Mouse (Mus musculus): ENCODE measurements around the gene Gm42791. TPM values are rescaled to one million over a fixed set of nuclear protein-coding genes. Genes with fewer than 3 reads are reported as not detected.

Gene Gm42791
- polyA plus RNA-seq, 1 experiment from 2014 or later: 6.6 TPM

- 0 out of 2 replicates have a peak, but pooled peaks have one; percentile 18 for ATAC-seq (ENCODE audit: low FRiP score)
- peak overlapping the region; percentile 27; the same call in 1 of the 2 replicates for H3K4me3 ChIP-seq
- H3K4me1 ChIP-seq (replicated peaks): peaks cover 30% of the 10 kb centered on the region
- H3K27me3 ChIP-seq: no peaks in the 10 kb centered on the region
- peak overlapping the region; percentile 81 for H3K27ac ChIP-seq
- no peaks in the 10 kb centered on the region for H3K36me3 ChIP-seq
- no peaks in the 10 kb centered on the region for H3K9me3 ChIP-seq
- H3K4me2 ChIP-seq: peak overlapping the region; percentile 55
- whole genome bisulfite sequencing: 69% methylated on average over 9 of the region's 9 CpGs
- H3K9ac ChIP-seq: peak overlapping the region; percentile 60; the same call in 1 of the 2 replicates
These were observed 10.9 kb upstream of the Gm42791 start for GRCm38 (mm10) chr5:149005701-149006361.

GRCm38 (mm10) chr5:149005083-149005482 lies 10.1 kb upstream of the Gm42791 start:
- no peak overlapping the region for H3K4me3 ChIP-seq
- H3K9ac ChIP-seq: no peak overlapping the region
- H3K4me2 ChIP-seq: no peak overlapping the region
- no peaks in the 10 kb centered on the region for H3K27me3 ChIP-seq
- H3K4me1 ChIP-seq (replicated peaks): peaks cover 30% of the 10 kb centered on the region
- no peak overlapping the region for H3K27ac ChIP-seq
- 34% methylated on average over 9 of the region's 9 CpGs for WGBS
- H3K36me3 ChIP-seq: no peaks in the 10 kb centered on the region
- ATAC-seq (ENCODE audit: low FRiP score): no peak
- no peaks in the 10 kb centered on the region for H3K9me3 ChIP-seq

GRCm38 (mm10) chr5:149003137-149003536 lies 8.2 kb upstream of the Gm42791 start:
- 35% methylated on average over 2 of the region's 2 CpGs for WGBS
- peaks cover 30% of the 10 kb centered on the region for H3K4me1 ChIP-seq (replicated peaks)
- no peak overlapping the region; the same call in 1 of the 2 replicates for H3K27ac ChIP-seq
- H3K36me3 ChIP-seq: no peaks in the 10 kb centered on the region
- no peak overlapping the region for H3K4me2 ChIP-seq
- ATAC-seq (ENCODE audit: low FRiP score): no peak
- H3K4me3 ChIP-seq: no peak overlapping the region
- H3K9me3 ChIP-seq: no peaks in the 10 kb centered on the region
- no peak overlapping the region for H3K9ac ChIP-seq
- no peaks in the 10 kb centered on the region for H3K27me3 ChIP-seq

GRCm38 (mm10) chr5:149002803-149003115 lies 7.8 kb upstream of the Gm42791 start:
- Histone ChIP-seq H3K4me2 (no peak overlapping the region), H3K4me1 (replicated peaks) (peaks cover 30% of the 10 kb centered on the region), H3K27ac (no peak overlapping the region; the same call in 1 of the 2 replicates), H3K9ac (no peak overlapping the region), H3K36me3 (no peaks in the 10 kb centered on the region), H3K4me3 (no peak overlapping the region), H3K27me3 (no peaks in the 10 kb centered on the region), H3K9me3 (no peaks in the 10 kb centered on the region)
- 69% methylated on average over 6 of the region's 6 CpGs for WGBS
- ATAC-seq (ENCODE audit: low FRiP score): no peak

- no peaks in the 10 kb centered on the region for H3K9me3 ChIP-seq
- 70% methylated on average over 20 of the region's 20 CpGs for WGBS
These were observed 7.3 kb upstream of the Gm42791 start for GRCm38 (mm10) chr5:149002034-149002802.

GRCm38 (mm10) chr5:148999802-149000201 lies 4.9 kb upstream of the Gm42791 start:
- no peak for ATAC-seq (ENCODE audit: low FRiP score)
- H3K4me1 ChIP-seq (replicated peaks): peaks cover 20% of the 10 kb centered on the region
- no peaks in the 10 kb centered on the region for H3K9me3 ChIP-seq
- no peak overlapping the region for H3K4me3 ChIP-seq
- no peaks in the 10 kb centered on the region for H3K36me3 ChIP-seq
- no peak overlapping the region for H3K9ac ChIP-seq
- no peaks in the 10 kb centered on the region for H3K27me3 ChIP-seq
- 94% methylated on average over 7 of the region's 7 CpGs for WGBS
- no peak overlapping the region for H3K27ac ChIP-seq
- H3K4me2 ChIP-seq: no peak overlapping the region

More at GRCm38 (mm10) chr5:149002034-149002802, 7.3 kb upstream of the Gm42791 start:
- H3K4me2 ChIP-seq: no peak overlapping the region
- peaks cover 28% of the 10 kb centered on the region for H3K4me1 ChIP-seq (replicated peaks)
- H3K4me3 ChIP-seq: no peak overlapping the region
- no peaks in the 10 kb centered on the region for H3K36me3 ChIP-seq
- H3K9ac ChIP-seq: no peak overlapping the region
- H3K27ac ChIP-seq: no peak overlapping the region
- ATAC-seq (ENCODE audit: low FRiP score): no peak
- H3K27me3 ChIP-seq: no peaks in the 10 kb centered on the region

- no peak overlapping the region for H3K27ac ChIP-seq
- 94% methylated on average over 14 of the region's 14 CpGs for WGBS
These were observed 3.6 kb upstream of the Gm42791 start for GRCm38 (mm10) chr5:148998512-148998911.

GRCm38 (mm10) chr5:148996709-148997037 lies 1.7 kb upstream of the Gm42791 start:
- H3K27me3 ChIP-seq: no peaks in the 10 kb centered on the region
- H3K27ac ChIP-seq: no peak overlapping the region
- ATAC-seq (ENCODE audit: low FRiP score): no peak
- 52% methylated on average over 4 of the region's 4 CpGs for WGBS
- H3K4me3 ChIP-seq: no peak overlapping the region
- H3K9ac ChIP-seq: no peak overlapping the region
- no peak overlapping the region for H3K4me2 ChIP-seq
- H3K4me1 ChIP-seq (replicated peaks): peaks cover 24% of the 10 kb centered on the region
- no peaks in the 10 kb centered on the region for H3K9me3 ChIP-seq
- H3K36me3 ChIP-seq: no peaks in the 10 kb centered on the region

More at GRCm38 (mm10) chr5:148998512-148998911, 3.6 kb upstream of the Gm42791 start:
- H3K9ac ChIP-seq: no peak overlapping the region
- no peak overlapping the region for H3K4me2 ChIP-seq
- H3K4me3 ChIP-seq: no peak overlapping the region
- no peaks in the 10 kb centered on the region for H3K9me3 ChIP-seq
- H3K36me3 ChIP-seq: no peaks in the 10 kb centered on the region
- no peak for ATAC-seq (ENCODE audit: low FRiP score)
- H3K27me3 ChIP-seq: no peaks in the 10 kb centered on the region
- peaks cover 31% of the 10 kb centered on the region for H3K4me1 ChIP-seq (replicated peaks)

GRCm38 (mm10) chr5:148995962-148996708 lies 1.2 kb upstream of the Gm42791 start:
- Histone ChIP-seq H3K27ac (peak overlapping the region; percentile 94; the same call in 1 of the 2 replicates), H3K4me3 (no peak overlapping the region), H3K36me3 (no peaks in the 10 kb centered on the region), H3K9me3 (no peaks in the 10 kb centered on the region), H3K27me3 (no peaks in the 10 kb centered on the region), H3K9ac (peak overlapping the region; percentile 13; the same call in 1 of the 2 replicates), H3K4me2 (no peak overlapping the region; the same call in 1 of the 2 replicates), H3K4me1 (replicated peaks) (peaks cover 24% of the 10 kb centered on the region)
- 0 out of 2 replicates have a peak, but pooled peaks have one; percentile 22 for ATAC-seq (ENCODE audit: low FRiP score)
- 52% methylated on average over 9 of the region's 9 CpGs for WGBS

GRCm38 (mm10) chr5:148994311-148994705 lies 639 bp downstream of the Gm42791 start:
- H3K4me3 ChIP-seq: peak overlapping the region; percentile 52
- peak overlapping the region; percentile 94 for H3K27ac ChIP-seq
- H3K9ac ChIP-seq: peak overlapping the region; percentile 80
- WGBS: 36% methylated on average over 7 of the region's 7 CpGs
- no peaks in the 10 kb centered on the region for H3K36me3 ChIP-seq
- H3K4me1 ChIP-seq (replicated peaks): peaks cover 24% of the 10 kb centered on the region
- peak overlapping the region; percentile 74 for H3K4me2 ChIP-seq
- ATAC-seq (ENCODE audit: low FRiP score): no peak
- no peaks in the 10 kb centered on the region; the same call in 1 of the 2 replicates for H3K9me3 ChIP-seq
- no peaks in the 10 kb centered on the region for H3K27me3 ChIP-seq

GRCm38 (mm10) chr5:148992598-148992997 lies 2.3 kb downstream of the Gm42791 start:
- ATAC-seq (ENCODE audit: low FRiP score): no peak
- H3K27me3 ChIP-seq: no peaks in the 10 kb centered on the region
- peaks cover 5% of the 10 kb centered on the region; the same call in 1 of the 2 replicates for H3K9me3 ChIP-seq
- no peak overlapping the region for H3K4me3 ChIP-seq
- no peak overlapping the region for H3K4me2 ChIP-seq
- H3K36me3 ChIP-seq: no peaks in the 10 kb centered on the region
- peaks cover 24% of the 10 kb centered on the region for H3K4me1 ChIP-seq (replicated peaks)
- no peak overlapping the region for H3K9ac ChIP-seq
- H3K27ac ChIP-seq: no peak overlapping the region
- 98% methylated on average over 11 of the region's 11 CpGs for WGBS

- Histone ChIP-seq H3K4me1 (replicated peaks) (peaks cover 18% of the 10 kb centered on the region), H3K36me3 (no peaks in the 10 kb centered on the region), H3K4me3 (no peak overlapping the region), H3K9ac (no peak overlapping the region), H3K27me3 (no peaks in the 10 kb centered on the region), H3K27ac (no peak overlapping the region), H3K4me2 (no peak overlapping the region), H3K9me3 (peaks cover 9% of the 10 kb centered on the region; the same call in 1 of the 2 replicates)
- no peak for ATAC-seq (ENCODE audit: low FRiP score)
- 84% methylated on average over 12 of the region's 12 CpGs for WGBS
These were observed 4.0 kb downstream of the Gm42791 start for GRCm38 (mm10) chr5:148990891-148991311.
